Mouse (Mus musculus) olfactory bulb, adult 2 months (tissue): ENCODE data around the gene Rap2a.

Experiments
- CTCF ChIP-seq: fragments of 200-500 bp; IDR thresholded peaks from 2 replicates; pipeline ENCODE4 v1.5.1; 2012; ENCODE audit warnings: low read depth, mild to moderate bottlenecking, low read length, moderate library complexity; ENCODE audit not compliant: insufficient read depth
- POLR2A ChIP-seq: fragments of 200-500 bp; IDR thresholded peaks from 2 replicates; pipeline ENCODE4 v1.6.1; 2012; ENCODE audit warnings: mild to moderate bottlenecking, low read depth, low read length, moderate library complexity; ENCODE audit not compliant: insufficient read depth

- TF ChIP-seq CTCF (no peak), POLR2A (no peak)
These were observed 61.4 kb downstream of the Rap2a start for GRCm38 (mm10) chr14:120539626-120540025.
